Mouse (Mus musculus) spleen, postnatal 10 days (tissue): ENCODE data around the gene Cuedc1.

Experiments used
- DNase-seq, 2 experiments: peaks; one replicate each; pipeline ENCODE4 v3.0.0; 2021 to 2022; ENCODE audit warnings: low spot score in 2 of 2

Gene Cuedc1

GRCm38 (mm10) chr11:88235221-88236203 lies 137.7 kb downstream of the Cuedc1 start:
- peak in 1 of 2 experiments; percentile 30 for DNase-seq

- no peak for DNase-seq
Measured at GRCm38 (mm10) chr11:88240275-88240674, 142.4 kb downstream of the Cuedc1 start.

GRCm38 (mm10) chr11:88240736-88241353 lies 143.0 kb downstream of the Cuedc1 start:
- no peak for DNase-seq

GRCm38 (mm10) chr11:88241468-88242301 lies 143.8 kb downstream of the Cuedc1 start:
- DNase-seq: no peak
